Mouse (Mus musculus) neural tube, embryonic 13.5 days (tissue): ENCODE measurements at regions not wholly inside any gene's neighbourhood (a gene's known extent, or its start where the extent isn't known, plus 50 kb on each side); places are given as distances from the start of the nearest gene placed in this dataset.
"Not testable (repeated sequence)": the region's sequence is repeated elsewhere in the genome, so short reads cannot be mapped to it uniquely, and the experiment has no call there.

Source experiments
- ATAC-seq: fragments of 200-750 bp; cut with Nextera tagmentation; 2 replicates; pipeline ENCODE4 v1.8.0; 2017; ENCODE audit warnings: low read depth, mild to moderate bottlenecking, moderate TSS enrichment, moderate library complexity
- H3K27ac ChIP-seq: fragments of 300-500 bp; sonication (generic); replicated peaks from 2 replicates; pipeline ENCODE4 v1.5.1; 2015; ENCODE audit warnings: moderate library complexity, mild to moderate bottlenecking, inconsistent platforms
- H3K27me3 ChIP-seq: fragments of 300-500 bp; sonication (generic); 2 replicates; pipeline ENCODE4 v1.6.1; 2015; ENCODE audit warnings: mild to moderate bottlenecking, inconsistent platforms
- H3K36me3 ChIP-seq: fragments of 300-500 bp; sonication (generic); 2 replicates; pipeline ENCODE4 v1.6.1; 2015; ENCODE audit warnings: mild to moderate bottlenecking, inconsistent platforms
- H3K4me1 ChIP-seq: fragments of 300-500 bp; sonication (generic); replicated peaks from 2 replicates; pipeline ENCODE4 v1.6.1; 2015; ENCODE audit warnings: inconsistent platforms
- H3K4me2 ChIP-seq: fragments of 300-500 bp; sonication (generic); 2 replicates; pipeline ENCODE4 v1.6.1; 2015; ENCODE audit warnings: inconsistent platforms, mild to moderate bottlenecking, moderate library complexity
- H3K4me3 ChIP-seq: fragments of 300-500 bp; sonication (generic); 2 replicates; pipeline ENCODE4 v1.5.1; 2015; ENCODE audit warnings: mild to moderate bottlenecking, inconsistent platforms
- H3K9ac ChIP-seq: fragments of 300-500 bp; sonication (generic); 2 replicates; pipeline ENCODE4 v1.6.1; 2015; ENCODE audit warnings: moderate library complexity, mild to moderate bottlenecking, inconsistent platforms
- H3K9me3 ChIP-seq: fragments of 300-500 bp; sonication (generic); 2 replicates; pipeline ENCODE4 v1.6.1; 2016; ENCODE audit warnings: inconsistent platforms
- WGBS: fragments of 180-500 bp; shearing (Covaris S2); methylation state at CpG from one replicate; pipeline ENCODE4 v1.1.7; 2015; 5-methylcytosine and 5-hydroxymethylcytosine counted together

DNA sequence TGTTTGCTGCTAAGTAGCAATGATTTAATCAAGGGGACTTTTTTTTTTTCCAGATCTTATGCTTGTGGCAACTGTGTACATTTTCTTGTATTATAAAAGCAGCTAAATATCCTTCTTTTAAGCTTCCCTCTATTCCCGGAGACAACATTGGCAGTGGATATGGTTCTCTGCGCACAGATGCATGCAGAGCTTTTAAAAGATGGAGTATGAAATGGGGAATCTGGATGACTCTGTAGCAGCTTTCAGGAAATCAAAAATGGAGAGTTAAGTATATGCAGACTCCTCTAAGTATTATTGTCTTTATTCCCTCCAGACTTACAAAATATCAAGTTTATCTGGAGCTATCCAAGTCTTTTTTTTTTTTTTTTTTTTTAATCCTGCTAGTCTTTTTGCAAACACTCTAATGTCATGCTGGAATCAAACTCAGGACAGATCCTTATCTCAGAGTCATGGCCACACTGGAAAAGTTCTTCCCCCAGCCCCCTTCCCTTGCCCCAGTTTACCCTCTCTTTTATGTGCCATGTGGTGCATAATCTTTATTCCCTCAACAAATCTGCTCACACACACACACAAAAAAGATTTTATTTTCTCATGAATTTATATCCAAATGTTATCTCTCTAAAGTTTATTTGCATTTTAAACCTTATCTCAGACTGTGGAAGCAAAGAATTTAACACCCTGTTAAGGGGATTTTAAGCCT, 1080.3 kb upstream of the Cdh6 start:
- Histone ChIP-seq H3K9me3 (no peaks in the 10 kb centered on the region), H3K27ac (no peak overlapping the region), H3K36me3 (no peaks in the 10 kb centered on the region), H3K27me3 (no peaks in the 10 kb centered on the region), H3K4me2 (no peak overlapping the region), H3K9ac (no peak overlapping the region), H3K4me1 (no peaks in the 10 kb centered on the region), H3K4me3 (no peak overlapping the region)
- 96% methylated on average over 2 of the region's 2 CpGs for WGBS
- no peak for ATAC-seq

DNA sequence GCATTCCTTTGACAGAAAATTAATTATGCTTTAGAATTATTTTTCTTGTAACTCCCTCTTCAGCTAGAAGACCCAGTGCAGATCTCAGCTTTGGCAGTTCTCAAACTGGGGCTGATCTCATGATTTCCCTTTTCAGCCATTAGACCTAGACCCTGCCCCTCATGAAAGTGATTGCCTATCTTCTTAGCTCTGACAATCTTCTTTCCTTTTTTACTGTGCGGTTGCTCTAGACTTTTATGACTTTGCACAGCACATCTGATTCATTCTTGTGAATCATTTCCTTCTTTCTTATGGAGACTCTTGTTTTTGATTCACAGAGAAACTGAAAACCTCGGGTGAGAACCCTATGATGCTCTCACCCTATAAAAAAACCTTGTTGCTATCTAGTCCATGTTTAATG, 1078.3 kb upstream of the Cdh6 start:
- H3K4me2 ChIP-seq = no peak overlapping the region
- no peaks in the 10 kb centered on the region for H3K27me3 ChIP-seq
- ATAC-seq = no peak
- H3K4me1 ChIP-seq = no peaks in the 10 kb centered on the region
- H3K27ac ChIP-seq = no peak overlapping the region
- no peaks in the 10 kb centered on the region for H3K9me3 ChIP-seq
- 76% methylated on average over 2 of the region's 2 CpGs for WGBS
- H3K4me3 ChIP-seq = no peak overlapping the region
- no peak overlapping the region for H3K9ac ChIP-seq
- H3K36me3 ChIP-seq = no peaks in the 10 kb centered on the region

GRCm38 (mm10) chr15:14215236-14215635, 1041.8 kb upstream of the Cdh6 start:
- ATAC-seq = no peak
- Histone ChIP-seq H3K4me3 (no peak overlapping the region), H3K9ac (no peak overlapping the region), H3K27ac (no peak overlapping the region), H3K36me3 (no peaks in the 10 kb centered on the region), H3K4me2 (no peak overlapping the region), H3K9me3 (no peaks in the 10 kb centered on the region), H3K4me1 (no peaks in the 10 kb centered on the region), H3K27me3 (no peaks in the 10 kb centered on the region)
- WGBS = 96% methylated on average over 8 of the region's 8 CpGs

DNA sequence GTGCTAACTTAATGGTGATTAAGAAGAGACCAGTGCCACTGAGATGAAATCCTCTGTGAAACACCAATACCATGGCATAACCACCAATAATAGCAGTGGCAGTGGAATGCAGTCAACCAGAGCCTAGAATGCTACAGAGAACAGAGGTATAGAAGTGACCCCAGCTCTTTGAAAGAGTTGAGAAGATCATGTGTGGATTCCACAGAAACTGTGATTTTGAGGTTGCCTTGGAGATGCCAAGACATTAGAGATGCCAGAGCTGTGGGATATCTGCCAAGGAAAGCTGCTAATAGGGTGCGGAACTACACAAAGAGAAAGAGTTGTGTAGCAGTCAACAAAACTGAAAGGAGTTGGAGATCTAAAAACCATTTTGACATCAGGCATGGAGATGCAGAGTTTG, 1041.3 kb upstream of the Cdh6 start:
- H3K27me3 ChIP-seq = no peaks in the 10 kb centered on the region
- H3K27ac ChIP-seq = no peak overlapping the region
- no peak overlapping the region for H3K4me3 ChIP-seq
- no peaks in the 10 kb centered on the region for H3K9me3 ChIP-seq
- 59% methylated on average over 1 of the region's 1 CpGs for WGBS
- no peaks in the 10 kb centered on the region for H3K36me3 ChIP-seq
- H3K4me1 ChIP-seq = no peaks in the 10 kb centered on the region
- no peak overlapping the region for H3K4me2 ChIP-seq
- H3K9ac ChIP-seq = no peak overlapping the region
- ATAC-seq = 0 out of 2 replicates have a peak, but pooled peaks have one; percentile 32

DNA sequence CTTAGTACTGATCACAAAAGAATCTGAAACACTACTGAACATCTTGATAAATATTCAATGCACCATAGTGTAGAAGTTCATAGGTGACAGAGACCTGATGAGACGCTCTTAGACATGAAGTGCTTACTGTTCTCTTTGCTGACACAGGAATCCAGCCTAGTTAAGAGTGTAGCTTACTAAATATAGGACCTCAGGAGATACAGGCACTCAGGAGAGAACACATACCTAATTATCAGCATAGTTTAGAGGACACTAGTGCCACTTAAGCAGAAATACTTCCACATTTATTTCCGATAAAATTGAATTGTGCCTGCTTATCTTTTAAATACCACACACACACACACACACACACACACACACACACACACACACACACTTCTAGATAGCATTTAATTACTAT, 1004.0 kb upstream of the Cdh6 start:
- H3K9ac ChIP-seq = no peak overlapping the region
- no peak overlapping the region for H3K4me2 ChIP-seq
- H3K4me1 ChIP-seq = no peaks in the 10 kb centered on the region
- no peak overlapping the region for H3K4me3 ChIP-seq
- no peak for ATAC-seq
- H3K9me3 ChIP-seq = no peaks in the 10 kb centered on the region
- no peaks in the 10 kb centered on the region for H3K36me3 ChIP-seq
- no peak overlapping the region for H3K27ac ChIP-seq
- 91% methylated on average over 2 of the region's 2 CpGs for WGBS
- no peaks in the 10 kb centered on the region for H3K27me3 ChIP-seq

DNA sequence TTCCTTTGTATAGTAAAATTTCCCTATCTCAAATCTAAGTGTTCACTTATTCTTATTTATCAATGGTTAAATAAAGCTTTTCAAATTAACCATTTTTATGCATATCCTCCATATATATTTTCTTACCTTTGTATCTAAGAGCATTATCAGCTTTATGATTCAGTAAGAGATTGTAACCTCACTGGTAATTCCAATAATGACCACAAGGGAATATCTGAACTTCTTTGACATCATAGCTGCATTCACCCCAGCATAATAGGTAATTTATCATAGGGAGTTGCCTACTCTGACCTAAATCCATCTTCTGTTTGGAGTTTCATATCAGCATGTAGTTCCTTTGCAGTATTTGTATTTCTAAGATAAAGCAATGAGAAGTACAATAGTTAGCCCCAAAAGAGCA, 963.9 kb upstream of the Cdh6 start:
- no peaks in the 10 kb centered on the region for H3K36me3 ChIP-seq
- H3K9ac ChIP-seq = no peak overlapping the region
- no peaks in the 10 kb centered on the region for H3K4me1 ChIP-seq
- ATAC-seq = no peak
- no peak overlapping the region for H3K4me3 ChIP-seq
- H3K4me2 ChIP-seq = no peak overlapping the region
- H3K27me3 ChIP-seq = no peaks in the 10 kb centered on the region
- H3K9me3 ChIP-seq = no peaks in the 10 kb centered on the region
- H3K27ac ChIP-seq = no peak overlapping the region

- H3K4me2 ChIP-seq = no peak overlapping the region
- H3K27me3 ChIP-seq = no peaks in the 10 kb centered on the region
- peaks cover 10% of the 10 kb centered on the region for H3K9me3 ChIP-seq
- H3K4me3 ChIP-seq = no peak overlapping the region
- H3K4me1 ChIP-seq = no peaks in the 10 kb centered on the region
- no peak for ATAC-seq
- H3K9ac ChIP-seq = no peak overlapping the region
- no peaks in the 10 kb centered on the region for H3K36me3 ChIP-seq
- WGBS = 89% methylated on average over 4 of the region's 4 CpGs
- no peak overlapping the region for H3K27ac ChIP-seq
These were observed 950.4 kb upstream of the Cdh6 start for GRCm38 (mm10) chr15:14123829-14124228.

DNA sequence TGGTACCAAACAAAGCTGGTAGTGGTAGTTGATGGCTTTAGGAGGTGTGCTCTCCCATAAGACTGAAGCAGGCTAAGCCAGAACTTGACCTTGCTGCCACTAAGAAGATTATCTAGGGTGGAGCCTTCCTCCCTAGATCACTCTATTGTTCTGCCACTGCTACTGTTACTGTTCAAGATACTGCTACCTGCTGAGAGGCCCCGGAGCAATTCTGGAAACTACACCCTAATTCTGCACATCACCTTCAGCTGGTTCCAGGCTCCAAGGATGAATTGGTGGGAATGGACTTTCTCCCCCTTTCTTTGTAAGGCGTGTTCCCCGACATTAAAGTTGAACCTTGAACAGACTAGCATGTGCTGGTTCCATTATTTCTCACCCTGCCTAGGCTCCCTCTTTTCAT, 944.8 kb upstream of the Cdh6 start:
- H3K9ac ChIP-seq, H3K4me3 ChIP-seq, H3K27me3 ChIP-seq, H3K27ac ChIP-seq, H3K4me2 ChIP-seq, ATAC-seq, H3K36me3 ChIP-seq, H3K4me1 ChIP-seq: not testable (repeated sequence)
- 89% methylated on average over 3 of the region's 3 CpGs for WGBS
- H3K9me3 ChIP-seq = peaks cover 10% of the 10 kb centered on the region

DNA sequence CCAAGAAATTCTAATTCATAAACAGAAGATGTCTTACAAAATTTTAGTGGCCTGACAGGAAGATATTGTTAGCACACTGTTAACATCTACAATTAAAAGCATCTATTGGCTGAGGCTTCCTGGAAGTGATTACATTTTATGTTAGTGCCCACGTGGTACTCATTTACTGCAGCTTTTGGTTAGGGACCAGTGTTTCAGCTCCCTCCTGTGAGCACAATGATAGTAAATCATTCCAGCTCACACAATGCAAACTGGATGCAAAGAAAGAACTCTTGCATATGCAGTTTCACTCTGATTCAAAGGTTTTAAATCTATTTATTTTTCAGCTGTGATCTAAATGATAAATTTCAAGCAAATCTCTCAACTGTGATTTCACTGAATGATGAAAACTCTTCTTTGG, 928.3 kb upstream of the Cdh6 start:
- no peaks in the 10 kb centered on the region for H3K4me1 ChIP-seq
- no peaks in the 10 kb centered on the region for H3K36me3 ChIP-seq
- H3K27ac ChIP-seq = no peak overlapping the region
- H3K27me3 ChIP-seq = no peaks in the 10 kb centered on the region
- ATAC-seq = no peak
- no peak overlapping the region for H3K4me3 ChIP-seq
- H3K4me2 ChIP-seq = no peak overlapping the region
- WGBS = 8% methylated on average over 1 of the region's 1 CpGs
- H3K9me3 ChIP-seq = no peaks in the 10 kb centered on the region
- no peak overlapping the region for H3K9ac ChIP-seq

GRCm38 (mm10) chr15:14051872-14052271, 878.4 kb upstream of the Cdh6 start:
- no peak overlapping the region for H3K9ac ChIP-seq
- WGBS = 61% methylated on average over 3 of the region's 3 CpGs
- no peak overlapping the region for H3K4me2 ChIP-seq
- no peaks in the 10 kb centered on the region for H3K36me3 ChIP-seq
- no peaks in the 10 kb centered on the region for H3K4me1 ChIP-seq
- no peaks in the 10 kb centered on the region for H3K27me3 ChIP-seq
- H3K9me3 ChIP-seq = no peaks in the 10 kb centered on the region
- no peak for ATAC-seq
- no peak overlapping the region for H3K4me3 ChIP-seq
- no peak overlapping the region for H3K27ac ChIP-seq
